Mouse (Mus musculus): ENCODE measurements around the gene Zfp410. TPM values are rescaled to one million over a fixed set of nuclear protein-coding genes. Genes with fewer than 3 reads are reported as not detected.

Zfp410 gene
- polyA plus RNA-seq, 1 experiment from 2014 or later = 32.3 TPM

- peak overlapping the region; percentile 86 for H3K27ac ChIP-seq (replicated peaks)
- H3K4me3 ChIP-seq (ENCODE audit: low read depth, low read length) = no peak overlapping the region
- no peak for TF ChIP-seq CTCF (IDR thresholded peaks at IDR 0.05; ENCODE audit: low read depth)
- TF ChIP-seq EP300 (optimal IDR thresholded peaks at IDR 0.05) = peak; percentile 95
- H3K27me3 ChIP-seq (ENCODE audit: control insufficient read depth, insufficient read depth, low read length) = no peaks in the 10 kb centered on the region
- no peak overlapping the region for H3K4me2 ChIP-seq (replicated peaks; ENCODE audit: low read depth)
- H3K9ac ChIP-seq (ENCODE audit: low read length) = no peak overlapping the region
- no peaks in the 10 kb centered on the region for H3K9me3 ChIP-seq (ENCODE audit: control insufficient read depth, low read length)
- H3K4me1 ChIP-seq (replicated peaks; ENCODE audit: control insufficient read depth, insufficient read depth) = no peaks in the 10 kb centered on the region; the same call in 1 of the 2 replicates
- ATAC-seq (ENCODE audit: low FRiP score, low TSS enrichment) (peak; percentile 95), DNase-seq (ENCODE audit: low spot score) (peak; percentile 79)
- H3K36me3 ChIP-seq (ENCODE audit: control insufficient read depth, insufficient read depth, low read length) = no peaks in the 10 kb centered on the region
- 54% methylated on average over 5 of the region's 5 CpGs for WGBS
These were observed 68.0 kb downstream of the Zfp410 start for GRCm38 (mm10) chr12:84384644-84385081.

GRCm38 (mm10) chr12:84385408-84385807 lies 68.8 kb downstream of the Zfp410 start:
- Histone ChIP-seq H3K27me3 (ENCODE audit: control insufficient read depth, insufficient read depth, low read length) (no peaks in the 10 kb centered on the region), H3K9me3 (ENCODE audit: control insufficient read depth, low read length) (no peaks in the 10 kb centered on the region), H3K4me3 (ENCODE audit: low read depth, low read length) (no peak overlapping the region), H3K4me1 (replicated peaks; ENCODE audit: control insufficient read depth, insufficient read depth) (no peaks in the 10 kb centered on the region; the same call in 1 of the 2 replicates), H3K36me3 (ENCODE audit: control insufficient read depth, insufficient read depth, low read length) (no peaks in the 10 kb centered on the region), H3K9ac (ENCODE audit: low read length) (no peak overlapping the region), H3K27ac (replicated peaks) (peak overlapping the region; percentile 86), H3K4me2 (replicated peaks; ENCODE audit: low read depth) (no peak overlapping the region)
- TF ChIP-seq CTCF (IDR thresholded peaks at IDR 0.05; ENCODE audit: low read depth) = no peak
- no peak for TF ChIP-seq EP300 (optimal IDR thresholded peaks at IDR 0.05)
- ATAC-seq (ENCODE audit: low FRiP score, low TSS enrichment) = no peak
- 83% methylated on average over 4 of the region's 4 CpGs for WGBS
- DNase-seq (ENCODE audit: low spot score) = no peak

- H3K4me2 ChIP-seq (replicated peaks; ENCODE audit: low read depth) = no peak overlapping the region
- ATAC-seq (ENCODE audit: low FRiP score, low TSS enrichment) (no peak), DNase-seq (ENCODE audit: low spot score) (no peak)
- no peak overlapping the region for H3K9ac ChIP-seq (ENCODE audit: low read length)
- 84% methylated on average over 8 of the region's 8 CpGs for WGBS
- H3K4me1 ChIP-seq (replicated peaks; ENCODE audit: control insufficient read depth, insufficient read depth) = no peaks in the 10 kb centered on the region; the same call in 1 of the 2 replicates
- TF ChIP-seq EP300 (optimal IDR thresholded peaks at IDR 0.05) = no peak
- no peak for TF ChIP-seq CTCF (IDR thresholded peaks at IDR 0.05; ENCODE audit: low read depth)
- no peaks in the 10 kb centered on the region for H3K9me3 ChIP-seq (ENCODE audit: control insufficient read depth, low read length)
- H3K27me3 ChIP-seq (ENCODE audit: control insufficient read depth, insufficient read depth, low read length) = no peaks in the 10 kb centered on the region
- no peaks in the 10 kb centered on the region for H3K36me3 ChIP-seq (ENCODE audit: control insufficient read depth, insufficient read depth, low read length)
- no peak overlapping the region for H3K27ac ChIP-seq (replicated peaks)
- no peak overlapping the region for H3K4me3 ChIP-seq (ENCODE audit: low read depth, low read length)
These were observed 71.4 kb downstream of the Zfp410 start for GRCm38 (mm10) chr12:84388097-84388496.

GRCm38 (mm10) chr12:84388774-84389400 lies 72.2 kb downstream of the Zfp410 start:
- ATAC-seq (ENCODE audit: low FRiP score, low TSS enrichment) = no peak
- H3K9ac ChIP-seq (ENCODE audit: low read length) = no peak overlapping the region
- WGBS = 66% methylated on average over 14 of the region's 14 CpGs
- H3K9me3 ChIP-seq (ENCODE audit: control insufficient read depth, low read length) = no peaks in the 10 kb centered on the region
- DNase-seq (ENCODE audit: low spot score) = no peak
- H3K36me3 ChIP-seq (ENCODE audit: control insufficient read depth, insufficient read depth, low read length) = no peaks in the 10 kb centered on the region
- no peak overlapping the region for H3K4me2 ChIP-seq (replicated peaks; ENCODE audit: low read depth)
- TF ChIP-seq EP300 (optimal IDR thresholded peaks at IDR 0.05) (no peak), CTCF (IDR thresholded peaks at IDR 0.05; ENCODE audit: low read depth) (no peak)
- no peaks in the 10 kb centered on the region; the same call in 1 of the 2 replicates for H3K4me1 ChIP-seq (replicated peaks; ENCODE audit: control insufficient read depth, insufficient read depth)
- H3K4me3 ChIP-seq (ENCODE audit: low read depth, low read length) = no peak overlapping the region
- H3K27ac ChIP-seq (replicated peaks) = no peak overlapping the region
- H3K27me3 ChIP-seq (ENCODE audit: control insufficient read depth, insufficient read depth, low read length) = no peaks in the 10 kb centered on the region

GRCm38 (mm10) chr12:84390336-84390735 lies 73.7 kb downstream of the Zfp410 start:
- no peaks in the 10 kb centered on the region; the same call in 1 of the 2 replicates for H3K4me1 ChIP-seq (replicated peaks; ENCODE audit: control insufficient read depth, insufficient read depth)
- H3K9me3 ChIP-seq (ENCODE audit: control insufficient read depth, low read length) = no peaks in the 10 kb centered on the region
- no peaks in the 10 kb centered on the region for H3K36me3 ChIP-seq (ENCODE audit: control insufficient read depth, insufficient read depth, low read length)
- no peak overlapping the region for H3K4me2 ChIP-seq (replicated peaks; ENCODE audit: low read depth)
- 71% methylated on average over 6 of the region's 6 CpGs for WGBS
- ATAC-seq (ENCODE audit: low FRiP score, low TSS enrichment) (no peak), DNase-seq (ENCODE audit: low spot score) (no peak)
- no peak overlapping the region for H3K9ac ChIP-seq (ENCODE audit: low read length)
- TF ChIP-seq CTCF (IDR thresholded peaks at IDR 0.05; ENCODE audit: low read depth) = no peak
- TF ChIP-seq EP300 (optimal IDR thresholded peaks at IDR 0.05) = no peak
- H3K27me3 ChIP-seq (ENCODE audit: control insufficient read depth, insufficient read depth, low read length) = no peaks in the 10 kb centered on the region
- no peak overlapping the region for H3K27ac ChIP-seq (replicated peaks)
- no peak overlapping the region for H3K4me3 ChIP-seq (ENCODE audit: low read depth, low read length)

GRCm38 (mm10) chr12:84392681-84393080 lies 76.0 kb downstream of the Zfp410 start:
- no peaks in the 10 kb centered on the region for H3K36me3 ChIP-seq (ENCODE audit: control insufficient read depth, insufficient read depth, low read length)
- 94% methylated on average over 4 of the region's 4 CpGs for WGBS
- no peak overlapping the region for H3K9ac ChIP-seq (ENCODE audit: low read length)
- H3K9me3 ChIP-seq (ENCODE audit: control insufficient read depth, low read length) = no peaks in the 10 kb centered on the region
- ATAC-seq (ENCODE audit: low FRiP score, low TSS enrichment) (no peak), DNase-seq (ENCODE audit: low spot score) (no peak)
- H3K27me3 ChIP-seq (ENCODE audit: control insufficient read depth, insufficient read depth, low read length) = no peaks in the 10 kb centered on the region
- H3K27ac ChIP-seq (replicated peaks) = no peak overlapping the region
- H3K4me2 ChIP-seq (replicated peaks; ENCODE audit: low read depth) = no peak overlapping the region
- H3K4me1 ChIP-seq (replicated peaks; ENCODE audit: control insufficient read depth, insufficient read depth) = no peaks in the 10 kb centered on the region
- H3K4me3 ChIP-seq (ENCODE audit: low read depth, low read length) = no peak overlapping the region
- TF ChIP-seq EP300 (optimal IDR thresholded peaks at IDR 0.05) = no peak
- no peak for TF ChIP-seq CTCF (IDR thresholded peaks at IDR 0.05; ENCODE audit: low read depth)

Other genes with a start within 250 kb of the Zfp410 start
- gene Acot5, start 247.5 kb upstream of the Zfp410 start, polyA plus RNA-seq (2015; fragmentation: Nextera tagmentation; extraction: Ambion mirVana) = 0.16 TPM in 2 replicates
- gene Acot6, start 216.2 kb upstream of the Zfp410 start, polyA plus RNA-seq (2015; fragmentation: Nextera tagmentation; extraction: Ambion mirVana) = 1.3 TPM in 2 replicates
- 1.2 and 1.7 TPM in 2 replicates for gene Dnal1, start 202.5 kb upstream of the Zfp410 start, polyA plus RNA-seq (2015; fragmentation: Nextera tagmentation; extraction: Ambion mirVana)
- gene Pnma1, start 168.4 kb upstream of the Zfp410 start, polyA plus RNA-seq (2015; fragmentation: Nextera tagmentation; extraction: Ambion mirVana) = 0.48 and 0.49 TPM in 2 replicates
- gene Elmsan1, start 98.0 kb upstream of the Zfp410 start, polyA plus RNA-seq (2015; fragmentation: Nextera tagmentation; extraction: Ambion mirVana) = 4.0 and 4.1 TPM in 2 replicates
- gene Ptgr2, start 31.6 kb upstream of the Zfp410 start, polyA plus RNA-seq (2015; fragmentation: Nextera tagmentation; extraction: Ambion mirVana) = 27.4 and 29.1 TPM in 2 replicates
- 27.1 and 27.6 TPM in 2 replicates for gene Coq6, start 44.8 kb downstream of the Zfp410 start, polyA plus RNA-seq (2015; fragmentation: Nextera tagmentation; extraction: Ambion mirVana)
- gene Fam161b, start 45.0 kb downstream of the Zfp410 start, polyA plus RNA-seq (2015; fragmentation: Nextera tagmentation; extraction: Ambion mirVana) = 0.72 and 0.88 TPM in 2 replicates
- gene Entpd5, start 92.2 kb downstream of the Zfp410 start, polyA plus RNA-seq (2015; fragmentation: Nextera tagmentation; extraction: Ambion mirVana) = 44.8 and 48.8 TPM in 2 replicates
- gene Bbof1, start 92.2 kb downstream of the Zfp410 start, polyA plus RNA-seq (2015; fragmentation: Nextera tagmentation; extraction: Ambion mirVana) = 0.68 and 0.74 TPM in 2 replicates
- gene Rnf113a2, start 100.3 kb downstream of the Zfp410 start, polyA plus RNA-seq (2015; fragmentation: Nextera tagmentation; extraction: Ambion mirVana) = 21.6 and 22.0 TPM in 2 replicates
- gene Aldh6a1, start 134.2 kb downstream of the Zfp410 start, polyA plus RNA-seq (2015; fragmentation: Nextera tagmentation; extraction: Ambion mirVana) = 43.4 and 52.1 TPM in 2 replicates
- gene Lin52, start 134.6 kb downstream of the Zfp410 start, polyA plus RNA-seq (2015; fragmentation: Nextera tagmentation; extraction: Ambion mirVana) = 8.5 and 8.7 TPM in 2 replicates